In the genomic region with DNA sequence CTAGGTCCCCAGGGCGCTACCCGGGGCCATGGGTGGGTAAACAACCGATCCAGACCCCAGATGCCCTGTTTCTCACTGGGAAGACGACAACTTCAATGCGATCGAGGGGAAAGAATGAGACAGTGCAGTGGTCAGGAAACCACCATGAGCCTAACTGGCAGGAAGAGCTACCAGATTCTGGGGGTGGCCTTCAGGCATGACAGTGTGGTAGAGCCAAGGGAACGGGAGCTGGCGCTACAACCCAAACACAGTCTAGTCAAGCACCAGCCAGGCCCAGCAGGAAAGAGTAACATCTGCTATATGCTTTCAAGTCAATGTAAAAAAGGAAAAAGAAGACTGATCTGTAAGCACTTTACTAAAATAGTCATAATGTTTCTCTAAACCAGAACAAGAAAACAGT, we compare ENCODE assay signal across 14 mouse cellular contexts. TPM values are rescaled to one million over a fixed set of nuclear protein-coding genes. Genes with fewer than 3 reads are reported as not detected.
DNase-seq lines count a peak whose midpoint lies in the region; ATAC-seq and TF ChIP-seq lines count a peak whose summit lies in the region.
"Had no signal": no experiment of that assay in that cellular context is flagged by ENCODE, and none has a peak within 500 bp of the region (broad histone marks: within the 10 kb centered on the region; RNA-seq: fewer than 3 reads in every experiment).

No protein-coding gene starts in this region.

- TF ChIP-seq CTCF in liver, postnatal 0 days (IDR thresholded peaks at IDR 0.05; ENCODE audit: low read depth) = no peak

- no peak overlapping the region for H3K9ac ChIP-seq in forebrain, embryonic 11.5 days (ENCODE audit: low read length)
- H3K9ac ChIP-seq in heart, embryonic 16.5 days (ENCODE audit: low read length) = no peak overlapping the region
- H3K9ac ChIP-seq in liver, postnatal 0 days (replicated peaks) = no peak overlapping the region
- no peak overlapping the region for H3K9ac ChIP-seq in liver, embryonic 12.5 days
- H3K9ac ChIP-seq in embryonic facial prominence, embryonic 14.5 days (ENCODE audit: low read depth, low read length) = no peak overlapping the region
- H3K9ac ChIP-seq: liver, embryonic 13.5 days had no signal

- no peak for DNase-seq in forebrain, embryonic 10.5 days (ENCODE audit: extremely low spot score, low spot score)
- no peak for DNase-seq in forebrain, embryonic 11.5 days (ENCODE audit: low spot score)
- no peak for DNase-seq in heart, adult 8-10 months (ENCODE audit: low spot score)
- no peak for DNase-seq in liver, postnatal 0 days
- no peak for DNase-seq in embryonic facial prominence, embryonic 14.5 days (ENCODE audit: low spot score)
- DNase-seq in urinary bladder, adult 2 months (ENCODE audit: low spot score) = no peak
- DNase-seq: cerebellum, postnatal 10 days; gastrocnemius, postnatal 10 days; layer of hippocampus, postnatal 36 days; liver, embryonic 13.5 days; spleen, adult 18-20 months had no signal

- TF ChIP-seq EP300 in liver, postnatal 0 days (IDR thresholded peaks at IDR 0.05; ENCODE audit: low read depth) = no peak

- 0 out of 2 replicates have a peak overlapping the region, but pooled peaks have one; percentile 5 for H3K27ac ChIP-seq in forebrain, embryonic 10.5 days
- no peak overlapping the region for H3K27ac ChIP-seq in forebrain, embryonic 11.5 days (ENCODE audit: low read depth, low read length)
- H3K27ac ChIP-seq in heart, embryonic 16.5 days (ENCODE audit: low read length) = peak overlapping the region; percentile 59; the same call in 1 of the 2 replicates
- H3K27ac ChIP-seq in liver, postnatal 0 days (ENCODE audit: low read depth) = peak overlapping the region; percentile 45; the same call in 1 of the 2 replicates
- no peak overlapping the region for H3K27ac ChIP-seq in liver, embryonic 12.5 days
- H3K27ac ChIP-seq in embryonic facial prominence, embryonic 14.5 days (replicated peaks; ENCODE audit: low read depth, low read length) = peak overlapping the region; percentile 41; the same call in 1 of the 2 replicates
- H3K27ac ChIP-seq: liver, embryonic 13.5 days; midbrain, embryonic 13.5 days had no signal

- H3K36me3 ChIP-seq in forebrain, embryonic 10.5 days (replicated peaks) = peaks cover 44% of the 10 kb centered on the region
- H3K36me3 ChIP-seq in forebrain, embryonic 11.5 days (ENCODE audit: control insufficient read depth, insufficient read depth, low read length) = no peaks in the 10 kb centered on the region; the same call in 1 of the 2 replicates
- no peaks in the 10 kb centered on the region for H3K36me3 ChIP-seq in heart, embryonic 16.5 days (ENCODE audit: control insufficient read depth, insufficient read depth)
- H3K36me3 ChIP-seq in liver, postnatal 0 days (replicated peaks; ENCODE audit: insufficient read depth, low read length) = no peaks in the 10 kb centered on the region
- no peaks in the 10 kb centered on the region for H3K36me3 ChIP-seq in liver, embryonic 12.5 days
- no peaks in the 10 kb centered on the region for H3K36me3 ChIP-seq in embryonic facial prominence, embryonic 14.5 days (ENCODE audit: control insufficient read depth, insufficient read depth, low read length)
- H3K36me3 ChIP-seq: liver, embryonic 13.5 days; midbrain, embryonic 13.5 days had no signal

- H3K27me3 ChIP-seq in forebrain, embryonic 10.5 days (ENCODE audit: poor library complexity, severe bottlenecking) = no peaks in the 10 kb centered on the region
- H3K27me3 ChIP-seq in forebrain, embryonic 11.5 days (ENCODE audit: control insufficient read depth, insufficient read depth, low read length) = no peaks in the 10 kb centered on the region
- H3K27me3 ChIP-seq in heart, embryonic 16.5 days (ENCODE audit: control insufficient read depth, insufficient read depth, low read length) = no peaks in the 10 kb centered on the region
- H3K27me3 ChIP-seq in liver, postnatal 0 days (ENCODE audit: insufficient read depth, low read length) = no peaks in the 10 kb centered on the region
- H3K27me3 ChIP-seq in liver, embryonic 12.5 days (replicated peaks) = no peaks in the 10 kb centered on the region
- H3K27me3 ChIP-seq in embryonic facial prominence, embryonic 14.5 days (replicated peaks; ENCODE audit: control insufficient read depth, insufficient read depth, low read length) = no peaks in the 10 kb centered on the region
- H3K27me3 ChIP-seq: liver, embryonic 13.5 days; midbrain, embryonic 13.5 days had no signal

- H3K4me3 ChIP-seq in forebrain, embryonic 10.5 days = no peak overlapping the region
- no peak overlapping the region for H3K4me3 ChIP-seq in forebrain, embryonic 11.5 days (ENCODE audit: low read depth, low read length)
- H3K4me3 ChIP-seq in heart, embryonic 16.5 days (ENCODE audit: low read length) = no peak overlapping the region
- no peak overlapping the region for H3K4me3 ChIP-seq in liver, postnatal 0 days (ENCODE audit: low read depth, low read length)
- H3K4me3 ChIP-seq in liver, embryonic 12.5 days = no peak overlapping the region
- no peak overlapping the region for H3K4me3 ChIP-seq in embryonic facial prominence, embryonic 14.5 days (ENCODE audit: low read depth, low read length)
- H3K4me3 ChIP-seq: liver, embryonic 13.5 days; midbrain, embryonic 13.5 days had no signal

- H3K9me3 ChIP-seq in forebrain, embryonic 10.5 days = no peaks in the 10 kb centered on the region
- no peaks in the 10 kb centered on the region for H3K9me3 ChIP-seq in forebrain, embryonic 11.5 days (ENCODE audit: control insufficient read depth, low read length)
- H3K9me3 ChIP-seq in heart, embryonic 16.5 days (replicated peaks; ENCODE audit: control insufficient read depth, low read length) = no peaks in the 10 kb centered on the region
- no peaks in the 10 kb centered on the region for H3K9me3 ChIP-seq in liver, postnatal 0 days (ENCODE audit: low read length)
- H3K9me3 ChIP-seq in liver, embryonic 12.5 days (replicated peaks) = no peaks in the 10 kb centered on the region
- no peaks in the 10 kb centered on the region for H3K9me3 ChIP-seq in embryonic facial prominence, embryonic 14.5 days (ENCODE audit: control insufficient read depth, low read length)
- H3K9me3 ChIP-seq: liver, embryonic 13.5 days; midbrain, embryonic 13.5 days had no signal

- WGBS in forebrain, embryonic 10.5 days = 91% methylated on average over 8 of the region's 8 CpGs
- 93% methylated on average over 8 of the region's 8 CpGs for WGBS in forebrain, embryonic 11.5 days
- WGBS in heart, embryonic 16.5 days = 81% methylated on average over 8 of the region's 8 CpGs
- 61% methylated on average over 8 of the region's 8 CpGs for WGBS in liver, postnatal 0 days (ENCODE audit: insufficient replicate concordance)
- WGBS in liver, embryonic 12.5 days (ENCODE audit: insufficient replicate concordance) = 55% methylated on average over 8 of the region's 8 CpGs
- WGBS in embryonic facial prominence, embryonic 14.5 days = 74% methylated on average over 8 of the region's 8 CpGs

- H3K4me2 ChIP-seq in forebrain, embryonic 11.5 days (ENCODE audit: low read depth, low read length, severe bottlenecking) = no peak overlapping the region
- H3K4me2 ChIP-seq in heart, embryonic 16.5 days (ENCODE audit: low read depth, low read length) = no peak overlapping the region
- no peak overlapping the region for H3K4me2 ChIP-seq in liver, postnatal 0 days (ENCODE audit: low read depth, low read length)
- no peak overlapping the region for H3K4me2 ChIP-seq in liver, embryonic 12.5 days
- H3K4me2 ChIP-seq in embryonic facial prominence, embryonic 14.5 days (ENCODE audit: low read depth, low read length) = no peak overlapping the region
- H3K4me2 ChIP-seq: liver, embryonic 13.5 days; midbrain, embryonic 13.5 days had no signal

- peaks cover 14% of the 10 kb centered on the region for H3K4me1 ChIP-seq in forebrain, embryonic 10.5 days
- H3K4me1 ChIP-seq in forebrain, embryonic 11.5 days (replicated peaks; ENCODE audit: control insufficient read depth, insufficient read depth, low read length) = no peaks in the 10 kb centered on the region
- peaks cover 29% of the 10 kb centered on the region for H3K4me1 ChIP-seq in heart, embryonic 16.5 days (ENCODE audit: control insufficient read depth, insufficient read depth, low read length)
- peaks cover 10% of the 10 kb centered on the region; the same call in 1 of the 2 replicates for H3K4me1 ChIP-seq in liver, postnatal 0 days (ENCODE audit: insufficient read depth)
- H3K4me1 ChIP-seq in liver, embryonic 12.5 days = 0 out of 2 replicates have a peak, but pooled peaks cover 6% of the 10 kb centered on the region
- peaks cover 11% of the 10 kb centered on the region; the same call in 1 of the 2 replicates for H3K4me1 ChIP-seq in embryonic facial prominence, embryonic 14.5 days (ENCODE audit: control insufficient read depth, insufficient read depth, low read length)

- ATAC-seq in forebrain, embryonic 11.5 days (replicated peaks; ENCODE audit: low FRiP score) = no peak
- ATAC-seq in heart, embryonic 16.5 days (replicated peaks; ENCODE audit: extremely low read depth, insufficient read depth, low FRiP score) = no peak
- no peak for ATAC-seq in liver, postnatal 0 days
- no peak for ATAC-seq in liver, embryonic 12.5 days
- ATAC-seq in embryonic facial prominence, embryonic 14.5 days (ENCODE audit: low read depth) = no peak

RNA-seq across cellular contexts. Expression of a gene that starts 16.5 kb away (rescaled TPM):
- 16.4 and 16.9 TPM in 2 replicates for polyA plus RNA-seq in forebrain, embryonic 10.5 days (2016; fragmentation: Nextera tagmentation; extraction: Ambion mirVana)
- polyA plus RNA-seq in forebrain, embryonic 11.5 days (2014; fragmentation: Nextera tagmentation; extraction: Ambion mirVana) = 27.1 and 27.4 TPM in 2 replicates
- polyA plus RNA-seq in heart, embryonic 16.5 days (2015; fragmentation: Nextera tagmentation; extraction: Ambion mirVana) = 7.9 and 8.5 TPM in 2 replicates
- 10 to 100 TPM; 23.7 to 30.9 (median 26.2) TPM for total RNA-seq in heart, adult 8-10 months (2022)
- 1.9 and 2.3 TPM in 2 replicates for polyA plus RNA-seq in liver, postnatal 0 days (2015; fragmentation: Nextera tagmentation; extraction: Ambion mirVana)
- polyA plus RNA-seq in liver, embryonic 12.5 days (2016; fragmentation: Nextera tagmentation; extraction: Ambion mirVana) = 2.8 and 2.9 TPM in 2 replicates
- polyA plus RNA-seq in embryonic facial prominence, embryonic 14.5 days (2014; fragmentation: Nextera tagmentation; extraction: Ambion mirVana) = 21.3 and 23.0 TPM in 2 replicates
- 16.9 and 22.7 TPM in 2 replicates for polyA plus RNA-seq in urinary bladder, adult 2 months (2012; rRNA removed)

RNA-seq across cellular contexts. Expression of a gene that starts 46.0 kb away (rescaled TPM):
- polyA plus RNA-seq in forebrain, embryonic 10.5 days (2016; fragmentation: Nextera tagmentation; extraction: Ambion mirVana) = 175 TPM in 2 replicates
- 213 and 217 TPM in 2 replicates for polyA plus RNA-seq in forebrain, embryonic 11.5 days (2014; fragmentation: Nextera tagmentation; extraction: Ambion mirVana)
- polyA plus RNA-seq in heart, embryonic 16.5 days (2015; fragmentation: Nextera tagmentation; extraction: Ambion mirVana) = 203 and 251 TPM in 2 replicates
- 100 to 1,000 TPM; 264 to 289 (median 284) TPM for total RNA-seq in heart, adult 8-10 months (2022)
- polyA plus RNA-seq in liver, postnatal 0 days (2015; fragmentation: Nextera tagmentation; extraction: Ambion mirVana) = 205 and 222 TPM in 2 replicates
- 135 and 137 TPM in 2 replicates for polyA plus RNA-seq in liver, embryonic 12.5 days (2016; fragmentation: Nextera tagmentation; extraction: Ambion mirVana)
- 224 and 237 TPM in 2 replicates for polyA plus RNA-seq in embryonic facial prominence, embryonic 14.5 days (2014; fragmentation: Nextera tagmentation; extraction: Ambion mirVana)
- polyA plus RNA-seq in urinary bladder, adult 2 months (2012; rRNA removed) = 52.4 and 97.9 TPM in 2 replicates

RNA-seq across cellular contexts. Expression of a gene that starts 57.6 kb away (rescaled TPM):
- 13.1 and 14.8 TPM in 2 replicates for polyA plus RNA-seq in forebrain, embryonic 10.5 days (2016; fragmentation: Nextera tagmentation; extraction: Ambion mirVana)
- 17.2 and 19.6 TPM in 2 replicates for polyA plus RNA-seq in forebrain, embryonic 11.5 days (2014; fragmentation: Nextera tagmentation; extraction: Ambion mirVana)
- 10.8 and 11.8 TPM in 2 replicates for polyA plus RNA-seq in heart, embryonic 16.5 days (2015; fragmentation: Nextera tagmentation; extraction: Ambion mirVana)
- total RNA-seq in heart, adult 8-10 months (2022) = 100 to 1,000 TPM in 2 of 4 experiments, 10 to 100 TPM in 2; 93.3 to 137 (median 102) TPM
- polyA plus RNA-seq in liver, postnatal 0 days (2015; fragmentation: Nextera tagmentation; extraction: Ambion mirVana) = 12.3 and 13.9 TPM in 2 replicates
- polyA plus RNA-seq in liver, embryonic 12.5 days (2016; fragmentation: Nextera tagmentation; extraction: Ambion mirVana) = 19.6 and 19.8 TPM in 2 replicates
- polyA plus RNA-seq in embryonic facial prominence, embryonic 14.5 days (2014; fragmentation: Nextera tagmentation; extraction: Ambion mirVana) = 15.3 and 20.1 TPM in 2 replicates
- 25.6 and 33.8 TPM in 2 replicates for polyA plus RNA-seq in urinary bladder, adult 2 months (2012; rRNA removed)

Comparison
In these comparisons a context has a peak if more than half of its experiments do, and no peak if none do; other contexts are left out.
1. H3K27ac ChIP-seq: peak in forebrain, embryonic 10.5 days (single experiment), heart, embryonic 16.5 days (single experiment), liver, postnatal 0 days (single experiment) and embryonic facial prominence, embryonic 14.5 days (single experiment); none in forebrain, embryonic 11.5 days (single experiment) and liver, embryonic 12.5 days (single experiment).